Mouse (Mus musculus) B cell, adult 2 months (primary cell): Measurements from ENCODE around the gene Gpcpd1.
A peak's percentile ranks its signal among the peaks of the same experiment; 100 is the strongest.

Experiments used
- DNase-seq, 2 experiments: peaks; one replicate each; pipeline ENCODE4 v3.0.0; 2022

Gene Gpcpd1

GRCm38 (mm10) chr2:132516130-132517030 lies 71.1 kb downstream of the Gpcpd1 start:
- peak; percentile 80 to 82 for DNase-seq

- no peak for DNase-seq
These were observed 71.9 kb downstream of the Gpcpd1 start for GRCm38 (mm10) chr2:132515607-132516006.

GRCm38 (mm10) chr2:132515076-132515475 lies 72.5 kb downstream of the Gpcpd1 start:
- no peak for DNase-seq

GRCm38 (mm10) chr2:132514353-132514752 lies 73.2 kb downstream of the Gpcpd1 start:
- DNase-seq = no peak

GRCm38 (mm10) chr2:132513371-132514181 lies 74.0 kb downstream of the Gpcpd1 start:
- no peak for DNase-seq

GRCm38 (mm10) chr2:132512977-132513351 lies 74.6 kb downstream of the Gpcpd1 start:
- no peak for DNase-seq

- DNase-seq = peak; percentile 31 to 43
These were observed 75.2 kb downstream of the Gpcpd1 start for GRCm38 (mm10) chr2:132512051-132512976.

- peak in 1 of 2 experiments; percentile 18 for DNase-seq
These were observed 76.3 kb downstream of the Gpcpd1 start for GRCm38 (mm10) chr2:132511011-132511818.

GRCm38 (mm10) chr2:132509714-132510113 lies 77.8 kb downstream of the Gpcpd1 start:
- DNase-seq = peak; percentile 43

GRCm38 (mm10) chr2:132509261-132509660 lies 78.3 kb downstream of the Gpcpd1 start:
- DNase-seq = peak; percentile 16 to 32

GRCm38 (mm10) chr2:132507521-132507920 lies 80.0 kb downstream of the Gpcpd1 start:
- no peak for DNase-seq

- no peak for DNase-seq
These were observed 80.4 kb downstream of the Gpcpd1 start for GRCm38 (mm10) chr2:132507091-132507490.

- DNase-seq = no peak
These were observed 81.7 kb downstream of the Gpcpd1 start for GRCm38 (mm10) chr2:132505828-132506227.

GRCm38 (mm10) chr2:132498344-132498743 lies 89.2 kb downstream of the Gpcpd1 start:
- DNase-seq = no peak

GRCm38 (mm10) chr2:132497412-132498135 lies 90.0 kb downstream of the Gpcpd1 start:
- DNase-seq = no peak

- DNase-seq = no peak
These were observed 94.3 kb downstream of the Gpcpd1 start for GRCm38 (mm10) chr2:132493184-132493583.

- DNase-seq = peak; percentile 59 to 62
These were observed 102.1 kb downstream of the Gpcpd1 start for GRCm38 (mm10) chr2:132485454-132485853.

GRCm38 (mm10) chr2:132481547-132481946 lies 106.0 kb downstream of the Gpcpd1 start:
- DNase-seq = no peak
